In genomic region chr11:6294632-6295031, GRCm38 (mm10) we compare ENCODE assay signal across 15 mouse cellular contexts. TPM values are rescaled to one million over a fixed set of nuclear protein-coding genes. Genes with fewer than 3 reads are reported as not detected.
DNase-seq lines count a peak whose midpoint lies in the region; ATAC-seq lines count a peak whose summit lies in the region.
"Had no signal": no experiment of that assay in that cellular context is flagged by ENCODE, and none has a peak within 500 bp of the region (broad histone marks: within the 10 kb centered on the region; RNA-seq: fewer than 3 reads in every experiment).

No protein-coding gene starts in this region.

- DNase-seq in heart, postnatal 10 days = no peak
- DNase-seq in lung, postnatal 25 days (ENCODE audit: low spot score) = no peak
- DNase-seq in frontal cortex, adult 2 months (ENCODE audit: extremely low spot score in 1 of 2, low spot score in 1 of 2) = no peak
- DNase-seq in kidney, adult 9 months = no peak
- DNase-seq: cerebellum, adult 18-20 months; kidney, adult 8-10 months; right cerebral cortex, postnatal 4 days; thymus, postnatal 4 days had no signal

- no peaks in the 10 kb centered on the region for H3K9me3 ChIP-seq in heart, embryonic 11.5 days (replicated peaks; ENCODE audit: control insufficient read depth, low read length)
- no peaks in the 10 kb centered on the region for H3K9me3 ChIP-seq in erythroblast, embryonic 14.5 days (ENCODE audit: control insufficient read depth, low read length)
- H3K9me3 ChIP-seq in liver, embryonic 15.5 days (replicated peaks) = no peaks in the 10 kb centered on the region
- H3K9me3 ChIP-seq in stomach, embryonic 15.5 days = no peaks in the 10 kb centered on the region
- H3K9me3 ChIP-seq: hindbrain, embryonic 15.5 days; lung, embryonic 15.5 days had no signal

- peaks cover 3% of the 10 kb centered on the region; the same call in 1 of the 2 replicates for H3K4me1 ChIP-seq in heart, embryonic 11.5 days (ENCODE audit: control insufficient read depth, insufficient read depth, low read length)
- peaks cover 79% of the 10 kb centered on the region for H3K4me1 ChIP-seq in erythroblast, embryonic 14.5 days (ENCODE audit: control insufficient read depth)
- H3K4me1 ChIP-seq in liver, embryonic 15.5 days (replicated peaks) = peaks cover 65% of the 10 kb centered on the region
- H3K4me1 ChIP-seq in stomach, embryonic 15.5 days = no peaks in the 10 kb centered on the region; the same call in 1 of the 2 replicates

- peaks cover 15% of the 10 kb centered on the region for H3K36me3 ChIP-seq in heart, embryonic 11.5 days (ENCODE audit: control insufficient read depth, insufficient read depth, low read length)
- peaks cover 64% of the 10 kb centered on the region for H3K36me3 ChIP-seq in erythroblast, embryonic 14.5 days (ENCODE audit: control insufficient read depth)
- peaks cover 31% of the 10 kb centered on the region for H3K36me3 ChIP-seq in liver, embryonic 15.5 days (replicated peaks)
- 0 out of 2 replicates have a peak, but pooled peaks cover 10% of the 10 kb centered on the region for H3K36me3 ChIP-seq in stomach, embryonic 15.5 days

- no peak; the same call in 1 of the 2 replicates for ATAC-seq in heart, embryonic 11.5 days (replicated peaks; ENCODE audit: insufficient number of reproducible peaks, low FRiP score, low TSS enrichment)
- peak; percentile 74 for ATAC-seq in liver, embryonic 15.5 days (ENCODE audit: insufficient read depth)
- peak; percentile 30; the same call in 1 of the 2 replicates for ATAC-seq in stomach, embryonic 15.5 days (ENCODE audit: insufficient read depth, low FRiP score, low read depth)
- ATAC-seq: forebrain, embryonic 14.5 days had no signal

- intact Hi-C loops in heart, postnatal 10 days (cut with DNase I) = no loop called here

- H3K9ac ChIP-seq in heart, embryonic 11.5 days (ENCODE audit: low read depth, low read length) = no peak overlapping the region
- H3K9ac ChIP-seq in liver, embryonic 15.5 days = 0 out of 2 replicates have a peak overlapping the region, but pooled peaks have one; percentile 11
- no peak overlapping the region for H3K9ac ChIP-seq in stomach, embryonic 15.5 days
- H3K9ac ChIP-seq: hindbrain, embryonic 15.5 days; lung, embryonic 15.5 days had no signal

- H3K27ac ChIP-seq in heart, embryonic 11.5 days (ENCODE audit: low read depth, low read length) = peak overlapping the region; percentile 59; the same call in 1 of the 2 replicates
- H3K27ac ChIP-seq in liver, embryonic 15.5 days (replicated peaks) = peak overlapping the region; percentile 96
- no peak overlapping the region for H3K27ac ChIP-seq in stomach, embryonic 15.5 days
- H3K27ac ChIP-seq: hindbrain, embryonic 15.5 days; lung, embryonic 15.5 days had no signal

- H3K4me2 ChIP-seq in heart, embryonic 11.5 days = peak overlapping the region; percentile 19
- peak overlapping the region; percentile 79 for H3K4me2 ChIP-seq in liver, embryonic 15.5 days
- no peak overlapping the region for H3K4me2 ChIP-seq in stomach, embryonic 15.5 days
- H3K4me2 ChIP-seq: hindbrain, embryonic 15.5 days; lung, embryonic 15.5 days had no signal

- no peaks in the 10 kb centered on the region for H3K27me3 ChIP-seq in heart, embryonic 11.5 days (ENCODE audit: control insufficient read depth, insufficient read depth, low read length)
- H3K27me3 ChIP-seq in erythroblast, embryonic 14.5 days (ENCODE audit: control insufficient read depth) = no peaks in the 10 kb centered on the region
- H3K27me3 ChIP-seq in liver, embryonic 15.5 days = no peaks in the 10 kb centered on the region
- H3K27me3 ChIP-seq in stomach, embryonic 15.5 days (replicated peaks) = no peaks in the 10 kb centered on the region
- H3K27me3 ChIP-seq: hindbrain, embryonic 15.5 days; lung, embryonic 15.5 days had no signal

- WGBS in heart, embryonic 11.5 days (ENCODE audit: insufficient replicate concordance) = 90% methylated on average over 4 of the region's 4 CpGs
- 57% methylated on average over 4 of the region's 4 CpGs for WGBS in liver, embryonic 15.5 days (ENCODE audit: insufficient replicate concordance)
- 87% methylated on average over 4 of the region's 4 CpGs for WGBS in stomach, embryonic 15.5 days

- no peak overlapping the region for H3K4me3 ChIP-seq in heart, embryonic 11.5 days (ENCODE audit: low read depth, low read length)
- peak overlapping the region; percentile 74 for H3K4me3 ChIP-seq in erythroblast, embryonic 14.5 days (replicated peaks)
- peak overlapping the region; percentile 32 for H3K4me3 ChIP-seq in liver, embryonic 15.5 days (replicated peaks)
- no peak overlapping the region for H3K4me3 ChIP-seq in stomach, embryonic 15.5 days (replicated peaks)
- H3K4me3 ChIP-seq: hindbrain, embryonic 15.5 days; lung, embryonic 15.5 days had no signal

RNA-seq across cellular contexts. Expression of gene Ogdh, which starts 3.2 kb away (rescaled TPM):
- 201 and 244 TPM in 2 replicates for polyA plus RNA-seq in heart, embryonic 11.5 days (2014; fragmentation: Nextera tagmentation; extraction: Ambion mirVana)
- 1,000 to 10,000 TPM; 1,296 to 1,304 TPM for total RNA-seq in heart, postnatal 10 days (2021)
- 13.2 and 19.7 TPM in 2 replicates for polyA plus RNA-seq in erythroblast, embryonic 14.5 days (2012)
- 89.7 and 97.6 TPM in 2 replicates for polyA plus RNA-seq in liver, embryonic 15.5 days (2015; fragmentation: Nextera tagmentation; extraction: Ambion mirVana)
- polyA plus RNA-seq in stomach, embryonic 15.5 days (2015; fragmentation: Nextera tagmentation; extraction: Ambion mirVana) = 100 and 115 TPM in 2 replicates
- polyA plus RNA-seq in frontal cortex, adult 2 months (2012; rRNA removed) = 145 and 146 TPM in 2 replicates

RNA-seq across cellular contexts. Expression of gene Tmed4, which starts 20.0 kb away (rescaled TPM):
- 92.0 and 94.3 TPM in 2 replicates for polyA plus RNA-seq in heart, embryonic 11.5 days (2014; fragmentation: Nextera tagmentation; extraction: Ambion mirVana)
- 10 to 100 TPM; 78.1 to 82.9 TPM for total RNA-seq in heart, postnatal 10 days (2021)
- 3.1 and 3.2 TPM in 2 replicates for polyA plus RNA-seq in erythroblast, embryonic 14.5 days (2012)
- polyA plus RNA-seq in liver, embryonic 15.5 days (2015; fragmentation: Nextera tagmentation; extraction: Ambion mirVana) = 39.8 and 41.4 TPM in 2 replicates
- polyA plus RNA-seq in stomach, embryonic 15.5 days (2015; fragmentation: Nextera tagmentation; extraction: Ambion mirVana) = 116 TPM in 2 replicates
- 126 and 128 TPM in 2 replicates for polyA plus RNA-seq in frontal cortex, adult 2 months (2012; rRNA removed)

RNA-seq across cellular contexts. Expression of gene Ddx56, which starts 27.1 kb away (rescaled TPM):
- polyA plus RNA-seq in heart, embryonic 11.5 days (2014; fragmentation: Nextera tagmentation; extraction: Ambion mirVana) = 69.5 and 71.7 TPM in 2 replicates
- 10 to 100 TPM; 33.3 to 34.4 TPM for total RNA-seq in heart, postnatal 10 days (2021)
- polyA plus RNA-seq in erythroblast, embryonic 14.5 days (2012) = 0.36 and 0.37 TPM in 2 replicates
- 44.0 and 44.1 TPM in 2 replicates for polyA plus RNA-seq in liver, embryonic 15.5 days (2015; fragmentation: Nextera tagmentation; extraction: Ambion mirVana)
- polyA plus RNA-seq in stomach, embryonic 15.5 days (2015; fragmentation: Nextera tagmentation; extraction: Ambion mirVana) = 87.6 and 98.3 TPM in 2 replicates
- polyA plus RNA-seq in frontal cortex, adult 2 months (2012; rRNA removed) = 42.4 and 45.9 TPM in 2 replicates

Comparison
In these comparisons a context has a peak if more than half of its experiments do, and no peak if none do; other contexts are left out.
1. H3K4me3 ChIP-seq: peak in erythroblast, embryonic 14.5 days (single experiment) and liver, embryonic 15.5 days (single experiment); none in heart, embryonic 11.5 days (single experiment) and stomach, embryonic 15.5 days (single experiment).
2. RNA of gene Ddx56, which starts 27.1 kb away (polyA plus RNA-seq): 87.6 to 98.3 TPM in stomach, embryonic 15.5 days, 69.5 to 71.7 TPM in heart, embryonic 11.5 days, 42.4 to 45.9 TPM in frontal cortex, adult 2 months and 44.0 to 44.1 TPM in liver, embryonic 15.5 days; 0.36 to 0.37 TPM in erythroblast, embryonic 14.5 days; every median in the first group is over 10 times any median in the second.